Mouse (Mus musculus): ENCODE results near the gene Snrpd3. TPM values are rescaled to one million over a fixed set of nuclear protein-coding genes. Genes with fewer than 3 reads are reported as not detected.

The Snrpd3 gene
- total and polyA plus RNA-seq, 2 experiments from 2014 or later: 24.4 to 144 TPM

- no peak for TF ChIP-seq CTCF (IDR thresholded peaks at IDR 0.05; ENCODE audit: low read depth)
- Histone ChIP-seq H3K4me1 (ENCODE audit: insufficient read depth) (peaks cover 4% of the 10 kb centered on the region), H3K27me3 (ENCODE audit: insufficient read depth, low read length) (no peaks in the 10 kb centered on the region), H3K9ac (no peak overlapping the region), H3K9me3 (ENCODE audit: low read length) (no peaks in the 10 kb centered on the region), H3K4me3 (ENCODE audit: low read depth, low read length) (no peak overlapping the region), H3K27ac (ENCODE audit: low read depth, low read length) (no peak overlapping the region), H3K36me3 (ENCODE audit: insufficient read depth) (peaks cover 49% of the 10 kb centered on the region), H3K4me2 (ENCODE audit: low read depth) (no peak overlapping the region)
- WGBS: 91% methylated on average over 9 of the region's 9 CpGs
- DNase-seq (no peak), ATAC-seq (no peak)
Observed at GRCm38 (mm10) chr10:75511060-75511459, 6.3 kb upstream of the Snrpd3 start.

GRCm38 (mm10) chr10:75511897-75512296 lies 5.5 kb upstream of the Snrpd3 start:
- H3K4me1 ChIP-seq (ENCODE audit: insufficient read depth): peaks cover 10% of the 10 kb centered on the region
- no peak overlapping the region for H3K27ac ChIP-seq (ENCODE audit: low read depth, low read length)
- no peak for DNase-seq
- no peak overlapping the region for H3K4me2 ChIP-seq (ENCODE audit: low read depth)
- no peak for ATAC-seq
- no peak overlapping the region for H3K9ac ChIP-seq
- no peak for TF ChIP-seq CTCF (IDR thresholded peaks at IDR 0.05; ENCODE audit: low read depth)
- WGBS: 93% methylated on average over 7 of the region's 7 CpGs
- H3K9me3 ChIP-seq (ENCODE audit: low read length): no peaks in the 10 kb centered on the region
- peaks cover 49% of the 10 kb centered on the region for H3K36me3 ChIP-seq (ENCODE audit: insufficient read depth)
- H3K4me3 ChIP-seq (ENCODE audit: low read depth, low read length): no peak overlapping the region
- no peaks in the 10 kb centered on the region for H3K27me3 ChIP-seq (ENCODE audit: insufficient read depth, low read length)

- 85% methylated on average over 7 of the region's 7 CpGs for WGBS
Observed at GRCm38 (mm10) chr10:75512796-75513195, 4.6 kb upstream of the Snrpd3 start.

GRCm38 (mm10) chr10:75513306-75514067 lies 3.9 kb upstream of the Snrpd3 start:
- peaks cover 35% of the 10 kb centered on the region for H3K36me3 ChIP-seq (ENCODE audit: insufficient read depth)
- no peaks in the 10 kb centered on the region for H3K9me3 ChIP-seq (ENCODE audit: low read length)
- no peak for DNase-seq
- TF ChIP-seq CTCF (IDR thresholded peaks at IDR 0.05; ENCODE audit: low read depth): no peak
- ATAC-seq: no peak
- H3K27me3 ChIP-seq (ENCODE audit: insufficient read depth, low read length): no peaks in the 10 kb centered on the region
- H3K4me2 ChIP-seq (ENCODE audit: low read depth): no peak overlapping the region
- no peak overlapping the region for H3K9ac ChIP-seq
- peaks cover 11% of the 10 kb centered on the region for H3K4me1 ChIP-seq (ENCODE audit: insufficient read depth)
- H3K4me3 ChIP-seq (ENCODE audit: low read depth, low read length): no peak overlapping the region
- whole genome bisulfite sequencing: 91% methylated on average over 8 of the region's 8 CpGs
- no peak overlapping the region for H3K27ac ChIP-seq (ENCODE audit: low read depth, low read length)

More at GRCm38 (mm10) chr10:75512796-75513195, 4.6 kb upstream of the Snrpd3 start:
- no peak overlapping the region for H3K4me2 ChIP-seq (ENCODE audit: low read depth)
- no peak overlapping the region for H3K4me3 ChIP-seq (ENCODE audit: low read depth, low read length)
- no peak overlapping the region for H3K27ac ChIP-seq (ENCODE audit: low read depth, low read length)
- ATAC-seq (no peak), DNase-seq (no peak)
- no peaks in the 10 kb centered on the region for H3K27me3 ChIP-seq (ENCODE audit: insufficient read depth, low read length)
- H3K9ac ChIP-seq: no peak overlapping the region
- no peaks in the 10 kb centered on the region for H3K9me3 ChIP-seq (ENCODE audit: low read length)
- H3K4me1 ChIP-seq (ENCODE audit: insufficient read depth): peaks cover 10% of the 10 kb centered on the region
- TF ChIP-seq CTCF (IDR thresholded peaks at IDR 0.05; ENCODE audit: low read depth): no peak
- peaks cover 42% of the 10 kb centered on the region for H3K36me3 ChIP-seq (ENCODE audit: insufficient read depth)

DNA sequence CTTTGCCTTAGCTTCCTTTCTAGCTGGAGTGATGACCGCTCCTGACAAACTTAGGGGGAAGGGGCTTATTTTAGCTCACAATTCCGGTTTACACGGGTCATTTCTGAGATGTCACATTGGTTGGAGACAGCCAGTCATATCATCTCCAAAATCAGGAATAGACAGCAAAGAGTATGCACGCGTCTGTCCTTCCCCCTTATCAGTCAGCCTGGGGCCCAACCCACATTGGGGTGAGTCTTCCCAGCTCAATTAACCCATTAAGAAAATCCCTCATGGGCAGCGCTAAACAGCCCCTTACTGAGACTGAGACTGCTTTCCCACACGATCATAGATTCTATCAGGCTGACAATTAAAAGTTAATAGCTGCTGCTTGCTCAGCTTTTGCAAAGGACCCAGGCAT lies 3.0 kb upstream of the Snrpd3 start:
- H3K27ac ChIP-seq (ENCODE audit: low read depth, low read length): no peak overlapping the region
- no peak for TF ChIP-seq CTCF (IDR thresholded peaks at IDR 0.05; ENCODE audit: low read depth)
- no peak overlapping the region for H3K4me2 ChIP-seq (ENCODE audit: low read depth)
- no peaks in the 10 kb centered on the region for H3K27me3 ChIP-seq (ENCODE audit: insufficient read depth, low read length)
- no peak overlapping the region for H3K4me3 ChIP-seq (ENCODE audit: low read depth, low read length)
- WGBS: 85% methylated on average over 7 of the region's 7 CpGs
- peaks cover 18% of the 10 kb centered on the region for H3K4me1 ChIP-seq (ENCODE audit: insufficient read depth)
- no peak for ATAC-seq
- H3K9ac ChIP-seq: no peak overlapping the region
- H3K9me3 ChIP-seq (ENCODE audit: low read length): no peaks in the 10 kb centered on the region
- DNase-seq: no peak
- peaks cover 26% of the 10 kb centered on the region for H3K36me3 ChIP-seq (ENCODE audit: insufficient read depth)

DNA sequence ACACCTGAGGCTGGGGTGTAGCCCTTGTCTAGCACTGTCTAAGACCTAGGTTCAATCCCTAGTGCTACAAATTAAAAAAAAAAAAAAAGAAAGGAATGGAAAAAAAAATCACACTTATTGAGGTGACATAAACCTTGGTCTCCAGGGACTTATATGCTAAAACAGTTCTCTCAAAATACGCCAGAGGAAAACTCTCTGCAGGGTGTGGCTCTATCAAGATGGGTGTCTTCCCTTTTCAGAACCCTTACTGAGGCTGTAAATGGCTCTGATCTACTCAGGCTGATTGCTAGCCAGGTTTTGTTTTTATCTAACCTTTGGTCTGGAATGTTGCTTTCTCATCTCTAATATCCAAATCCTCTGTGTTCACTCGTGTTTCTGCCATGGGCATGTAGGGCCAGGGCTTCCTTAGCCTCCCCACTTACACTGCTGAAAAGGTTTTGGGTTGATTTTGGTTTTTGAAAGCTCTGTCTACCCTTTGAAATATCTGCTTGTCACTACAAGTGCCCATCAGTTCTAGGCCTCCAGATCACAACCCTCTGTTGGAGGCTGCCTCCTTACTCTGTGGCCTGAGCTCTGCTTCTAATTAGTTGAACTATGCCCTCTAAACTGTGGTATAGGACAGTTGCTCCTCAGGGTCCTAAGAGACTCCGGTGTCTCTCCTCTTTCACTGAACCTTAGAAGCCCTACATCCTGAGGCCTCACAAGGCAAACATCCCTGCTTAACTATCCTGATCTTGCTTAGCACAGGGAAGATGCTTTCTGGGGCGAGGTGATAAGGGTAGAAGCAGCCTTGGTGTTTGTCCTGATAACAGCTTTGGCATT lies 1.9 kb upstream of the Snrpd3 start:
- Histone ChIP-seq H3K9ac (0 out of 2 replicates have a peak overlapping the region, but pooled peaks have one; percentile 3), H3K27me3 (ENCODE audit: insufficient read depth, low read length) (no peaks in the 10 kb centered on the region), H3K4me2 (ENCODE audit: low read depth) (0 out of 2 replicates have a peak overlapping the region, but pooled peaks have one; percentile 85), H3K4me1 (ENCODE audit: insufficient read depth) (peaks cover 18% of the 10 kb centered on the region), H3K9me3 (ENCODE audit: low read length) (no peaks in the 10 kb centered on the region), H3K27ac (ENCODE audit: low read depth, low read length) (no peak overlapping the region), H3K4me3 (ENCODE audit: low read depth, low read length) (no peak overlapping the region), H3K36me3 (ENCODE audit: insufficient read depth) (peaks cover 20% of the 10 kb centered on the region)
- DNase-seq (no peak), ATAC-seq (no peak)
- WGBS: 91% methylated on average over 4 of the region's 4 CpGs
- no peak for TF ChIP-seq CTCF (IDR thresholded peaks at IDR 0.05; ENCODE audit: low read depth)
